Mouse (Mus musculus): ENCODE results near the gene Vldlr.

Gene Vldlr

GRCm38 (mm10) chr19:27239913-27240312, 23.6 kb downstream of the Vldlr start:
- DNase-seq = no peak

DNA sequence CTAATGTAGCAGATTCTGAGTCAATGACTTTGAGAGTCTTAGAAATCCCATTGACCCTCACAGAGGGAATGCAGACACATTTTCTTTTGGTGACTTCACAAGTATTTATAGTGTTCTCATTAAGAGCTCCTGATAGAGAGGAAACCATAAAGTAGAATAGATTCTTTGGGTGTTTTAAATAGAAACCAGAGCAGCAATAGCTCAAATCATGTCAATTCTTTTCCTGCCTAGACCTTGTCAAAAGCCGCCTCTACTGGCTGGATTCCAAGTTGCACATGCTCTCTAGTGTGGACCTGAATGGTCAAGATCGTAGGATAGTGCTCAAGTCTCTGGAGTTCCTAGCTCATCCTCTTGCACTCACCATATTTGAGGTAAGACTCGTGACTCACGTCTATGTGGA, 27.2 kb downstream of the Vldlr start:
- DNase-seq = no peak

GRCm38 (mm10) chr19:27254756-27255155, 38.5 kb downstream of the Vldlr start:
- DNase-seq = no peak

GRCm38 (mm10) chr19:27255678-27256077, 39.4 kb downstream of the Vldlr start:
- no peak for DNase-seq

DNA sequence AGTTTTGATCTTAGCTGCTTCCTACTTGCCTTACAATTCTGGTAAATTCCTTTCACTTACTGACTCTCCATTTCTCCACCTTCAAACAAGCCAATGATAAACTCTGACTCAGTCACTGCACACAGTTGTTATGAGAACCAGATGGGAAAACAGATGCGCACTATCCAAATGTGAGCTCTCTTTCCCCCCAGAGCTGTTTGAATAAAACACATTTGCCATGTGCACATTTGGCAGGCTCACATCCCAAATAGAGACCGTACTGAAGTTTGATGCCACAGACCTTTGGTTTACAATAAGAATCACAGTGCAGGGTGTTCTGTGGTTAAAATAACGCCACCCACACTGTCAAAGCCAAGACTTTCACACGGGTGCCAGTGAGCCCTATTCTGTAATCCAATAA, 43.8 kb downstream of the Vldlr start:
- no peak for DNase-seq

- no peak for DNase-seq
These were observed 44.5 kb downstream of the Vldlr start for GRCm38 (mm10) chr19:27260621-27261278.

- no peak for DNase-seq
These were observed 45.9 kb downstream of the Vldlr start for GRCm38 (mm10) chr19:27262141-27262540.

GRCm38 (mm10) chr19:27273385-27273784, 57.1 kb downstream of the Vldlr start:
- no peak for DNase-seq

DNA sequence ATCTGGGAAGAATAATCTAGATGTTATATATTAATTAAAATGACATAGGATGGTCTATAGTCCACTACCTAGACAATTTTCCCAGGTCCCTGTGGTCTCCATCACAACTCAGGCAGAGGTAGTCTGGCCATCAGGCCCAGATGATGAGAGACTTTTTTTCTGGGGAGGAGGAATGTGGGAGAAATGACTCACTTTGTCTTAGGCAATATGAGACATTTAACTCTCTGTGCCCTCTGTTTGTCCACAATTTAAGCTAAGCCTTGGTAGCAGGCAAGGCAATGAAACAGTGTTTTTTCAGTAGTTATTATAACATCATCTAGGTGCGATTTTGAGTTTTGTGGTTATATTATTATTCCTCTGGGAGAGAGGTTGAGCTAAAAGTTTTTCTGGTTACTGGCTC, 58.1 kb downstream of the Vldlr start:
- DNase-seq = no peak

- no peak for DNase-seq
These were observed 62.9 kb downstream of the Vldlr start for GRCm38 (mm10) chr19:27279174-27279573.

Data from cerebellum, adult 8-10 months (tissue).